Mouse (Mus musculus): Measurements from ENCODE around the gene Arhgap15.

The Arhgap15 gene

DNA sequence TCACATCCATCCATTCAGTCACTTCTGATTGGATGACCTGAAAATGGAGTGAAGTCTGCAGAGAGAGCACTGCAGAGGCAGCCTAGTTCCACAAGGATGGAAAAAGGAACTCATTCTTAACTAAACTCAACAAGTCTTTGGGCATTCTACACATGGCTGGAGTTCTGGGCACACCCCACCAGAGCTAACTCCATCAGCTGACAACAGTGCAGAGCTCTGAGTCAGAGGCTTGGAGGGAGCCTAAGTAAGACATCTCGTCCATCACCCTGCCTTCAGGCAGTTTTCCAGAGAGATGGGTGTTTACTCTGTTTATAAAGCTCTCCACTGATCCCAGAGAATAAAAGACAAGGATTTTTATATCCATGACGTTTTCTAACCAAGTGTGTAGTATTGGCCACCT lies 696.3 kb downstream of the Arhgap15 start:
- no peak for DNase-seq (ENCODE audit: low spot score in 2 of 2)
